Mouse (Mus musculus): ENCODE results near the gene Fli1.

Fli1 gene

DNA sequence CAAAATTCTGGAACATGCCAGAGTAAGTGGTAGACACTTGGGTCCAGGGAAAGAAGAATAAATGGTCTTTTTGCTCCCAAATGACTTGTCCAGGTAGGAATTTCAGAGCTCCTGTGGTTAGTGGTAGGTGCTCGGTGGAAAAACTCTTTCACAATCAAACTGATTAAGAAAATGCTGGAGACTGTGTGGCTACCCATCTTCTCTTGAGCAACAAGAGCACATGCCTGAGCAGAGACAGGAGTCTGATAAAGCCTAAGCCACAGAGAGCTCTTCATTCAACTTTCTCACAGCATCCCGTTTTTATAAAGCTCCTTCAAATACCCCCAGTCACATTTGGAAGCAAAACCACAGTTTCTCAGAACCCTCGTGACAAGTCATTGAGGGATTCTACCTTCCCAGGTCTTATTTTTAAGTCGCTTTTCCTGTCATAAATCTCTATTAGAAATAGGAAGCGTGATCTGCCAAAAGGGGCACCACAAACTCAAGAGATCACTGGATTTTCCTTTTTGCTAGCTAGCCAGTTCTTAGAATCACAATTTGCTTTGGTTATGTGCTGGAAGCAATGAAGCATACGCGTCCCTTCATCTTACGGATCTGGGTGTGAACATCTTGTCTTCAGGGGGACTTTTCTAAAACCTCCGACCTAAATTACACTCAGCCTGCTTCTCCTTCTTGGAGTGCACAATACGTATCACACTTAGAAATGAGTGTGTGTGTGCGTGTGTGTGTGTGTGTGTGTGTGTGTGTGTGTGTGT, 40.2 kb downstream of the Fli1 start:
- no peak for DNase-seq (ENCODE audit: low spot score)

DNA sequence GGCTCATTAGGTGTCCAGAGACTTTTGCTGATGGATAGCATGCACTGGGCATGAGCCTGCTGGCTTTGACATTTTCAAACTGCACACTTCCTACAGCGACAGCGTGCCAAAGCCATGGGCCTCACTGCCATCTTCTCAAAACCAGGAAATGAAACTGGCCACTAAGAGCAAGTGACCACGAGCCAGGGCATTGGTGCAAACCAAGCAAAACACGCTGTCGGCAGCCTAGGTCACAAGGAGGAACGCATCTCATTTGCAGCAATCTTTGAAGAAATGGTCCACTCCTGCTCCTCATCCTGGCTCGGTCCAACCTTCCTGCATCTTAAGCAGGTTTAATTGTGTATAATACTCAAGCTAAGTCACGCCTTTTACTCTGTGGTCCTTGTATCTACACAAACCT, 41.8 kb downstream of the Fli1 start:
- DNase-seq (ENCODE audit: low spot score): no peak

DNA sequence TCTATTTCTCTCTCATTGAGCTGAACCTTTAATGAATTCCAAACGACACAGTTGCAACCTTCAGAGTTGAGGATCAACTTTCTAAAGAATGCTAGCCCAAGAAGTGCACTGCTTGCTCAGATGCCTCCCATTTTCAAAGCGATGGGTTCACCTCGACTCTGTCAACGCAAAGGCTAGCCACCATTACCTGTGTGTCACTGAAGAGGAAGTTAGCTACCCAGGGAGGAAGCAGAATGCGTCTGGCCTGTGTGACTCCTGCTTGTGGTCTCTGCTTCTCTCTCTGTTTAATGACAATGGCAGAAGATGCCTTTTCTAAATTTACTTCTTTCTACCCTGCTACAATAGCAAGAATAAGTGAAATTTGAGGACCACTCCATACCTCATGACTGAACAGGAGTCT, 42.6 kb downstream of the Fli1 start:
- DNase-seq (ENCODE audit: low spot score): peak; percentile 74

DNA sequence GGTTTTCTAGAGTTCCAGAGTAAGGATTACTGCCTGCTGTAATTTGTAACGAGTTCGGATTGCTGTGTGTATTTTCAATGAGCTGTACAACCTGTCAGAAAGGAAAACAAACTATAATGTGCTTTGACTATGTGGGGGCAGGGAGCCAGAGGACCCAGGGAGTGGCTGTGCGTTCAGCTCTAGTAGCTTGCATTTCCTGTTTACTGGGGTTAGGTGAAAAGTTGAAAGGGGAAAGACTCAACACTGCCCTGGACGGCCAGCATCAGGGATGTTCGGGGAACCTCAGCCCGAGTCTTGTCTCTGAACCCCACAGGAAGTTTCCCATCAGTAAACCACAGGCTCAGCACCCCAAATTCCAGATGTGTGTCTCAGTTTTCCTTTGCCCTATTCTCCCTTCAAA, 43.2 kb downstream of the Fli1 start:
- DNase-seq (ENCODE audit: low spot score): peak; percentile 86

DNA sequence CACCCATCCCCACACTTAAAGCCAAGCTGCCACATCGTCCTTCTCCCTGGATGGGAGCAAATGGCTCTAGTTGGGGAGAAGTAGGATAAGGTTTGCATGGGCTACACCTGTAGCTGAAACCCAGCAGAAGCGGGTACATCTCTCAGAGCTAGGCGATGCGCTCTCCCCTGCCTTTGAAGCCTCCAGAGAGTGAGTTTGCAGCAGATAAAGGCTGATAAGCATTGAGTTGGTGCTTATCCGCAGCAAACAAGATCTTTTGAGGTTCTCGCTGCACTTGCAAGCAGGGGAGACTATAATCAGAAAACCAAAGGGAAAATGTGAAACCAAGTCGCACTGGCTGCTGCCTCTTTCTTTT, 47.0 kb downstream of the Fli1 start:
- DNase-seq (ENCODE audit: low spot score): peak; percentile 78

DNA sequence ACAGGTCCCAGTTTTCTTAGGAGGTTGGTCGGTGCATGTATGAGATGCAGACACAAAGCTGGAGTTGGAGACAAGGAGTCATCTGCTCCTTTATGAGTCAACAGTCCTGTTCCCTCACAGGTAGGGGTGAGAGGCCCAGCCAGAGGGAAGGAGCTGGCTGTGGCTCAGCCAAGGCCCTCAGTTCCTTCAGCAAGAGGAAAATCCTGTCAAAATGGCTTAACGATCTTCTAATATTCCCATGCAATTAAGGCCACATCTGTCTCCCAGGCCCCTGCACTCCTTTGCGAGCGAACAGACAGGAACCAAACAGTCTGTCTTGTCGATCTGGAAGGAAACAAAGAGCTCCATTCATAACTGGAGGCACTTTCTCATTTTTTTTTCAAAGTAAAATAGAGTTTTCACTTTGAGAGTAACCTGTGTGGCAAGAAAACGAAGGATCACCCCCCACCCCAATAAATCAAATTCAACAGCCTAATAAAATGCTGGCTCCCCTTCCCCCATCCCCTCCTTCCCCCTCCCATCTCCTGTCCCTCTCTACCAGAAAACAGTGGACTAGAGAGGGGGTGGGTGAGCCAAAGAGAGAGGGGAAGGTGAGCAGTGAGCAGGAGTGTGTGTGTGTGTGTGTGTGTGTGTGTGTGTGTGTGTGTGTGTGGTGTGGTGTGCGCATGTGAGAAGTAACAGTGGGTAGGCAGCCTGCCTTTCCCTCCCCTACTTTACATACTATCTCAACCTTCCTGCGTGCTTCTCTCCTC, 47.6 kb downstream of the Fli1 start:
- no peak for DNase-seq (ENCODE audit: low spot score)

DNA sequence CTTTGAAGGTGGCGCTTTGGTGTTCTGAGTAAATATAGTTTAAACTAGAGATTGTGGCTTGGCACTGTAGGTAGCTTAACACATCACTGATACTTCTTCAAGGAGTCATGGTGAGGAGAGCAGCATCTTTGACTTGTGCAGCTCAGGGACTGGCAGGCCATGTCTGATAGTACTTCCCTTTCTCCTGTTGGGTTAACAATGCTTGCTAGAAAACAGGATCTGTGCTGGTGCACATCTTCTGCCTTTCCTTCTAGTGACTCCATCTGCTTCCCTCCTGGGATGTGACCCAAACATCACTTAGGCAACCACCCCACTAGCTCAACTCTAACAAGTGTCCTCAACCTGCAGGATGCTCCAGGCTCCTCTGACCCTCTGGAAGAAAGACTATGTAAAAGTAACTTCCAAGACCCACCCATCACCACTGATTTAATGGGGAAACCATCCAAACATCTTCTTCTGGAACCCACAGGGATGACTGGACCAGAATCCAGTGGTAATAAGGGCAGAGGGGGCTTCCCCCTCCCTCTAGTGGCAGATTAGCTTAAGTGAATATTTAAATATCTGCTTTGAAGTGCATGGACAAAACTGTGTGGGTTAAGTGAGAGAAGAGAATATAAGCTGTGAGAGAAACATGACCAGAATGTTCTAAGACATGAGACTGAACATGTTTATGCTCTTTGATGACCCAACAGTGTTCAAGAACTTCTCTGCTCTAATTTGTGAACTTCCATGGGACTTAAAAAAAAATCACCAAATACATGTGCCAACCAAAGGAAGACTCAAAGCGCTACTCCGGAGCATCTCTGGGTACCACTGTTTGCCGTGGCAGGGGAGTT, 48.9 kb downstream of the Fli1 start:
- DNase-seq (ENCODE audit: low spot score): no peak

DNA sequence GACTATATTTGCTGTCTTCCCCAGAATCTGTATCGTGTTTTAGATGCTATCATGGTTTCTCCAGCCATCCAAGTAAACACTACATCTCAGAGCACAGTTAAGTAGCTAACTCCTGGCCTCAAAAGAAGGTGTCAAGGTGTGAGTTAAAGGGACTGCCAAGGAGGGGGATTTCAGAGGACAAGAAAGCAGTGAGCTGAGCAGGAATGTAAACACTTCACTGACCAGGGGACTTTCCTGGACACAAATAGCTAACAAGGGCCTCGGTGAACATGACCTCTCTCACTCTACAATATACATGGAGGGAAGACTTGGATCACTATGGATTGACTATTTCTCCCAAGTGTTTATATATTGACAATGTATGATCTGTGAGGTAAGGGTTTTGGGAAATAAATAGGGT, 49.9 kb downstream of the Fli1 start:
- DNase-seq (ENCODE audit: low spot score): no peak

DNA sequence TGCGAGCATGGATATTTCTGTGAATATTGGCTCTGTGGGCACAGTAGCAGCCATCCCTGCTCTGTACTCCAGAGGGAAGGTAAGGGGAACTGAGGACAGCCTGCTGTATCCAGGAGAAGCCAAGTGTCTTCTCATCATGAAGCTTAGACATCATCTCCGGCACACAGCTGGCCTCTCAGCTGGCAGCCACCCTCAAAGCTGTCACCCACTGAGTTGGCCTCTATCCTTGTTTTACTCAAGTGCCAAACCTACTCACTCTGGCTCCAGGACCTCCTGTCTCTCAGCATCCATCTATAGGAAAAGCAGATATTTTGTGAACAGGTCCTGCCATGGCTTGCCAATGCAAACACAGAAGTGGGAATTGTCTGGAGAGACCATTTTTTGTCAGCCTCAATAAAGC, 51.2 kb downstream of the Fli1 start:
- no peak for DNase-seq (ENCODE audit: low spot score)

DNA sequence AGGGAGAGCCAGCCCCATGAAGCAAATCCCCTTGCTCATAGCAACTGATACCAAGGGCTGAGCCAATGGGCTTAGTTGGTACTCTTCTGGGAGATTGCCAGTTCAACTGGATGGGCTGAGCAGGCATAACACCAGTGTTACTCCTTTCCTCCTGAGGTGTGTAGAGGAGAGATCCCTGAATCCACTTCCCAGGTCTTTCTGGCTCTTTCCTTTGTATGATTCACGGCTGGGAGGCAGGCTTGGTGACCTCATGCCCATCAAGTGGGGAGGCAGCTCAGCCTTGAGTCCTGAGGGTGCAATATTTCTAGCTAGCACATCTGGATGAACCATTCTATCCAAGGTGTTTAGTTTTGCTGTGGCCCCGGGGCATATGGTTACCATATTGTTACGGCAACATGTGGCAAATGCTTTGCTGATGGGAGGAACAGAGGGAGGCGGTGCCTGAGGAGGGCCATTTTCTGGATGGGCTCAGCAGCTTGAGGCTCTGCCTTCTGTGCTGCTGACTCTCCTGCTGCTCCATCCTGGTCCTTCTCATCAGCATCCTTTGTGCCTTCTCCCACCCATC, 52.8 kb downstream of the Fli1 start:
- no peak for DNase-seq (ENCODE audit: low spot score)

DNA sequence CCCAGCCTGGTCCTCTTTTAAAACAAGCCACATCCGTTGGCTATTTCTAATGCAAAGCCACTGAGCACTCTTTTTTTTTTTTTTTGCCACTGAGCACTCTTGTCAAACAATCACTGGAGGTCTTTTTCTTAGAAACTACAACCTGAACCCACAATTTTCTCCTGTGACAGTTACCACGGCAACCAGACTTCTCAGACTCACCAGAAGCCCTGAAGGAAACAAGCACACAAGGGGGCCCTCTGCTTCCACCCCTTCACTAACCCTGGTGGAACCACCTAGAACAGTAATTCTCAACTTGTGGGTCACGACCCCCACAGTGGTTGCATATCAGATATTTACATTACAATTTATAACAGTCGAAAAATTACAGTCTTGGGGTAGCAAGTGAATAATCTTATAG, 53.3 kb downstream of the Fli1 start:
- peak; percentile 46 for DNase-seq (ENCODE audit: low spot score)

DNA sequence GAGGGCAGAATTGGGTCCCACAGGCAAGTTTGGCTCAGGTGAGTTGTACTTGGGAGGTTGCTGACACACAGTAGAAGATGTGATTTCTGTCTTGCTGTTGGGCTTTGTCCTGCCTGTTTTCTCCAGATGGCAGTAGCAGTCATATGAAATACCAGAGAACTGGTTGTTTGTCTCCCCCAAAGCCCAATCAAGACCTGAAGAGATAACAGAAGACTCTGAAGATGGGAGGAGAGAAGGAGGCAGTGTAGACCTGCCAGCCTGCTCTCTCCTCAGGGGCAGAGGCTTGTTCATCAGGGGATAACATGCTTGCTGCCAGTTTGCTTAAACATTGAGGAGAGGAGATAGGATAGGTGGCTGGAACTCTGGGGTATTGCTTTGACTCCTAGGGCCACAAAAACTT, 54.0 kb downstream of the Fli1 start:
- no peak for DNase-seq (ENCODE audit: low spot score)

DNA sequence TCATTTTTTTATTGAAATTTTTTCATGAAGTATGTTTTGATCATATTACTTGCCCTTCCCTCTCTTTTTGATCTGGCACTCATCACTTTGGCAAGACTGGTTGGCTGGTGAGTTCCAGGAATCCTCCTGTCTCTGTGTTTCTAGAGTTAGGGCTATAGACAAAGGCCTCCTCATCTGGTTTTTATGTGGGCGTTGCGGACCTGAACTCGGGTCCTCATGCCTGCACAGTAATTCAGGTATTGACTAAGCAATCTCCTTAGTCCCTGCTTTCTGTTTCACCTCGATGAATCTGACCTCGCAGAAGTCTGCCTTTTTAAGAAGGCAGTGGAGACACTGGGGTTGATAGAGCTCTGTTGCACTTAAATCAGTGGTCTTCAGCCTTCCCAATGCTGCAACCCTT, 54.8 kb downstream of the Fli1 start:
- DNase-seq (ENCODE audit: low spot score): no peak

DNA sequence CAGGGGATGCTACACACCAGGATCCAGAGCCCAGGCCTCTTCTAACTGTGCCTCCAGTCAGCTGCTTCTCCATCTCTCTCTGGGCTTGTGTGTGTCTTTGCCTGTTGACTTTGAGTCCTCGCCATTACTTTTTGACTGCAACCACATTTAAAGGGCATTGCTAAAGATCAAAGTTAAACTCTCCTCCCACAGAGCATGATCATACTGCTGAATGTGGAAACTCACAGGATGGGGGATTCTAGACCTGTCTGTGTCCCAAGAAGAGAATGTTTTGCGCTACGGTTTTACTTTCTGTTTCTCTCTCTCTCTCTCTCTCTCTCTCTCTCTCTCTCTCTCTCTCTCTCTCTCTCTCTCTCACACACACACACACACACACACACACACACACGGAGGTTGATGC, 55.3 kb downstream of the Fli1 start:
- DNase-seq (ENCODE audit: low spot score): peak; percentile 71

DNA sequence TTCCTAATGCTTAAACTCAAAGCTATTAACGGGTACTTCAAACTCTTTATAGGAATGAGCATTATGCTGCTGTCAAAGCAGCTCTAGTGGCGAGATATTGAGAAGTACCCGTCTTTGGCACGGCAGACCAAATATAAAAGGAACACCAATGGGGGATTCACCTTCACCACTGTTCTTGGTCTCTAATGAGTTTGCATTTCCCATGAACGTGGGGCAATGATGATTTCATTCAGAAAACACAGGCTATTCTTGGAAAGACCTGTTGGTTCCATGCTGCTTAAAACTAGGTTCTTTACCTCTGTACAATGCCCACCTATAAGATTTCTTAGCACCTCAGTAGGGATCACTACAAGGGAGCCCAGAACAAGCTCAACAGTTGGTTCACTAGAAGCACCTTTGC, 62.2 kb downstream of the Fli1 start:
- DNase-seq (ENCODE audit: low spot score): no peak

DNA sequence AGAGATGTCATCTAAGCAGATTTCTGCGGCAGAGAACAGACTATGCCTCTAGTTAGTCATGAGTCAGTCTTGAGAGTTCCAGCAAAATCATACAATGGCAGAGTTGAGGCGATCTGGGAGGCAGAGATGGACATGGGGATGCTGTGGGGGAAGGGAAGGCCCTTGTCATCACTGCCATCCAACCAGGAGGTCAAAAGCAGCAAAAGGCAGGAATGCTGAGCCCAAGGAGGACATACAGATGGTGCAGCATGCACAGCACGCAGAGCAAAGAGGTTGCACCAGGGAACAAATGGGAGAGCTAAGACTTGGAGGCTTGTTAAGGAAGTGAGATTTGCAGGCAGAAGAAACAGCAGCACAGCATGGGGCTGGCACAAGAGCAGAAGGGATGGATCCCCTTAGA, 63.9 kb downstream of the Fli1 start:
- DNase-seq (ENCODE audit: low spot score): no peak

DNA sequence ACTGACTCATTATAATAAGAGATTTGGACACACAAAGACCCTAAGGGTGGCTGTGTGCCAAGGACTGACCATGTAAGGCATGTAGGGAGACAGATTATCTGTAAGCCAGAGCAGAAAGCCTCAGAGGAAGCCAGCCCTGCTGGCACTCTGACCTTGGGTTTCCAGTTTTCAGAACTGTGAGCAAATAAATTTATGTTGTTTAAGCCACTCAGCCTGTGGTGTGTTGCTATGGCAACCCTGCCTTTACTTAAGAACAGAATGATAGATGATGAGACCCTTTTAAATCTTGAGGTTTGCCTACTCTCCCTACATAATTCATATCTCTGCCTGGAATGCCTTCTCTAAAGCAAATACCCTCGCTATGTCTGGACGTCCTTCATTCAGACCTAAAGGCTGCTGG, 64.6 kb downstream of the Fli1 start:
- DNase-seq (ENCODE audit: low spot score): no peak

DNA sequence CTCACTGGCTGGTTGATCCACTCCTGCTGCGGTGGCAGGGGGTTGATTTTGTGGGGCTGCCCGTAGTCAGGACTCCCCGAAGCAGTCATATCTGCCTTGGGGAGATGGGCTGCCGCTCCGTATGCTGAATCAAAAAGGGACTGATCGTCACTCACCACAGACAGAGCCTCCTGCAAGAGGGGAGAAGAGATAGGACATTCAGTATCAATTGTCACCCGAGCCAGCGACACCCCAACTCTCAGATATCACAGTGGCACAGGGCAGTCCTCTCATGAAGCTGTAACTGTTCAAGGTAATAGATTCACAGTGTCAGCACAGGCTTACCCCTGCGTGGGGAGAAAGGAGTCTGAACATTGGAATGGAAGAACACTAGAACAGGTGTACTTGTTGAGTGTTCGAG, 66.1 kb downstream of the Fli1 start:
- no peak for DNase-seq (ENCODE audit: low spot score)

DNA sequence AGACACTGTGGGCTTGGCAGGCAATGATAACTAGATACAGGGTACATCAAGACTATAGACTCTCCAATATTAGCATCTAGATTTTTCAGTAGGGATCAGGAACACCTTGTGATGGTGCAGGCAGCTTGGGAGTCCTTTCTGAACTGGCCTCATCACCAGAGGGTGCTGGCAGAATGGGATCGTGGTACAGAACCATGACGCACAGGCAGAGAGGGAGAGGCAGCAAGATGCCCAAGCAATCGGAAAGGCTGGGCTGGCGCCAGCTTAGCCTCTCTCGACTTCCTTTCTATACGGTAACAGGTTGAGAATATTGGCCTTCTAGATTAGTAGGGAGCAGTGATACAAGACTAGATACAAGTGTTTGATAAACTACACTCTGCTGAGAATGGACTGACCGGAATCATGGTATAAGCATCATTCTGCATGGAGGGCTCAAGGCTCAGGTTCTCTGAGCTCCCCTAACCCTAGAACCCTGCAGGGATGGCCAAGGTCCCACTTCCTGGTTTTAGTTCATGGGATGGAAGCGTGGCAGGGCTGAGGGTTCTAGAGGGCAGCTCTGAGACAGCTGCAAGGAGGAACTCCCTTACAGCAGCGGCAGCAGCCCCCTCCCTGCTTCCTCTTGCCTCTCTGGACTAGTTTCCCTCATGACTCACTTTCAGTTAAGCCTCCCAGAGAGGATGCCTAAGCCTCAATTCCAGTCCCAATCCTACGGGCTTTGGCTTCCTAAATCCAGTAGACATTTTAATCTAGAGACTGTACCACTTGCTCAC, 67.9 kb downstream of the Fli1 start:
- DNase-seq (ENCODE audit: low spot score): no peak

DNA sequence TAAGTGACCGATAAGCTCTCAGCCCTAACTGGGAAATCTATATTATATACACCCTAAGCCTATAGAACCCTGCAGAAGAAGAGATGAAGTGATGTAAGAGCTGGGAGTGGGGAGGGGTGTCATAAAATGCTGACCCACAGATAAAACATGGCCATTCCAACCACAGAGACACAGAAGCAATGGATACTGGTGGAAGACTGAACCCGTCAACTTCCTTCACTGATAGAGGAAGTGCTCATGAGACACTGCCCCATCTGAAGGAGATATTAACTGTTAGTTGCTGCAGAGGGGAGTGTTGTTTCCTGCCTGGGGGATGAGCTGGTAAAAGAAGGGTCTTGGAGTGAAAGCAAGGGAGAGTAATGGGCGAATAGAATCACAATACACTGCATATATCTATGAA, 70.3 kb downstream of the Fli1 start:
- DNase-seq (ENCODE audit: low spot score): no peak

DNA sequence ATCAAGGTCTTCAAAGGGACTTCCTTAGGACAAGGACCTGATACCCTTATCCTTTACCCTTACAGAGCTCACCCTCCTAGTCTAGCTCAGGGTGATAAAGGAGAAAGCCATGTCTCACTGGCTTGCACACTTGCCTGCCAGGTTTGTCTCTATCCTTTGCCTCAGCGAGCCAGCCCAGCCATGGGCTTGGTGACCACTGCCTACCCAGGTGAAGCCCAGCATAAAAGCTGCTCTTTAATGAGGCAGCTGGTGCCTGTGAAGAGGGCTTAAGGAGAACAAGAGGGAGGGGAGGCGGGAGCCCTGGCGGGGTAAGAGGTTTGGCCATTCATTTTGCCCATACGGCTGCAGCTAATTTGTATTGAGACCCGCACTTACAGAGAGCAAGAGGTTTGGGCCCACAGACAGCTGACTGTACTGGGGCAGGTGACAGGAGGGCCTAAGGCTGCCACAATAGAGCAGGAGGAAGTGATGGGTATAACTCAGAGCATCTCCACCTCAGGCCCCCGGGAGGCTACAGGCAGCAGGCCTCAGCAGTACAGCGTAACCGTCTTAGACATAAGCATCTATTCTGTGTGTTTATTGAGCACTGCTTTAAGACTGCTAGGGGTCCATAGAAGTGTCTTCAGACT, 73.4 kb downstream of the Fli1 start:
- DNase-seq (ENCODE audit: low spot score): no peak
